Mouse (Mus musculus): ENCODE results near the gene Ache. TPM values are rescaled to one million over a fixed set of nuclear protein-coding genes. Genes with fewer than 3 reads are reported as not detected.

Ache gene
- total RNA-seq, 1 experiment from 2014 or later: 6.3 TPM

- ATAC-seq (replicated peaks; ENCODE audit: low read depth, poor library complexity, severe bottlenecking): peak; percentile 3; the same call in 1 of the 2 replicates
Measured at GRCm38 (mm10) chr5:137294744-137295093, 7.4 kb downstream of the Ache start.

- ATAC-seq (replicated peaks; ENCODE audit: low read depth, poor library complexity, severe bottlenecking): no peak
Measured at GRCm38 (mm10) chr5:137295296-137295695, 8.0 kb downstream of the Ache start.

GRCm38 (mm10) chr5:137295712-137296111, 8.4 kb downstream of the Ache start:
- no peak for ATAC-seq (replicated peaks; ENCODE audit: low read depth, poor library complexity, severe bottlenecking)

- no peak for ATAC-seq (replicated peaks; ENCODE audit: low read depth, poor library complexity, severe bottlenecking)
Measured at GRCm38 (mm10) chr5:137297126-137297525, 9.8 kb downstream of the Ache start.

- ATAC-seq (replicated peaks; ENCODE audit: low read depth, poor library complexity, severe bottlenecking): no peak
Measured at GRCm38 (mm10) chr5:137299240-137299639, 11.9 kb downstream of the Ache start.

- no peak for ATAC-seq (replicated peaks; ENCODE audit: low read depth, poor library complexity, severe bottlenecking)
Measured at GRCm38 (mm10) chr5:137301253-137301652, 13.9 kb downstream of the Ache start.

GRCm38 (mm10) chr5:137303609-137304008, 16.3 kb downstream of the Ache start:
- ATAC-seq (replicated peaks; ENCODE audit: low read depth, poor library complexity, severe bottlenecking): no peak

- no peak for ATAC-seq (replicated peaks; ENCODE audit: low read depth, poor library complexity, severe bottlenecking)
Measured at GRCm38 (mm10) chr5:137304165-137304564, 16.8 kb downstream of the Ache start.

- ATAC-seq (replicated peaks; ENCODE audit: low read depth, poor library complexity, severe bottlenecking): no peak
Measured at GRCm38 (mm10) chr5:137304816-137305215, 17.5 kb downstream of the Ache start.

GRCm38 (mm10) chr5:137305822-137306221, 18.5 kb downstream of the Ache start:
- peak; percentile 40 for ATAC-seq (replicated peaks; ENCODE audit: low read depth, poor library complexity, severe bottlenecking)

GRCm38 (mm10) chr5:137306439-137307005, 19.2 kb downstream of the Ache start:
- no peak for ATAC-seq (replicated peaks; ENCODE audit: low read depth, poor library complexity, severe bottlenecking)

- ATAC-seq (replicated peaks; ENCODE audit: low read depth, poor library complexity, severe bottlenecking): peak; percentile 87
Measured at GRCm38 (mm10) chr5:137307071-137307912, 20.0 kb downstream of the Ache start, which contains the start of gene Srrt. TSS of gene Srrt (minus strand) at chr5:137307674.

- ATAC-seq (replicated peaks; ENCODE audit: low read depth, poor library complexity, severe bottlenecking): no peak
Measured at GRCm38 (mm10) chr5:137308356-137308755, 21.0 kb downstream of the Ache start.

GRCm38 (mm10) chr5:137313466-137314192, 26.3 kb downstream of the Ache start:
- no peak; the same call in 1 of the 2 replicates for ATAC-seq (replicated peaks; ENCODE audit: low read depth, poor library complexity, severe bottlenecking)

- ATAC-seq (replicated peaks; ENCODE audit: low read depth, poor library complexity, severe bottlenecking): peak; percentile 45
Measured at GRCm38 (mm10) chr5:137314193-137315083, 27.1 kb downstream of the Ache start, which contains the start of gene Trip6. TSS of gene Trip6 (minus strand) at chr5:137314404.

- ATAC-seq (replicated peaks; ENCODE audit: low read depth, poor library complexity, severe bottlenecking): peak; percentile 64
Measured at GRCm38 (mm10) chr5:137315084-137315903, 28.0 kb downstream of the Ache start.

- no peak; the same call in 1 of the 2 replicates for ATAC-seq (replicated peaks; ENCODE audit: low read depth, poor library complexity, severe bottlenecking)
Measured at GRCm38 (mm10) chr5:137317361-137317760, 30.0 kb downstream of the Ache start.

- ATAC-seq (replicated peaks; ENCODE audit: low read depth, poor library complexity, severe bottlenecking): no peak
Measured at GRCm38 (mm10) chr5:137318570-137318969, 31.3 kb downstream of the Ache start.

- no peak for ATAC-seq (replicated peaks; ENCODE audit: low read depth, poor library complexity, severe bottlenecking)
Measured at GRCm38 (mm10) chr5:137320996-137321395, 33.7 kb downstream of the Ache start.
